Mouse (Mus musculus): ENCODE measurements around the gene Ippk.

Gene Ippk

DNA sequence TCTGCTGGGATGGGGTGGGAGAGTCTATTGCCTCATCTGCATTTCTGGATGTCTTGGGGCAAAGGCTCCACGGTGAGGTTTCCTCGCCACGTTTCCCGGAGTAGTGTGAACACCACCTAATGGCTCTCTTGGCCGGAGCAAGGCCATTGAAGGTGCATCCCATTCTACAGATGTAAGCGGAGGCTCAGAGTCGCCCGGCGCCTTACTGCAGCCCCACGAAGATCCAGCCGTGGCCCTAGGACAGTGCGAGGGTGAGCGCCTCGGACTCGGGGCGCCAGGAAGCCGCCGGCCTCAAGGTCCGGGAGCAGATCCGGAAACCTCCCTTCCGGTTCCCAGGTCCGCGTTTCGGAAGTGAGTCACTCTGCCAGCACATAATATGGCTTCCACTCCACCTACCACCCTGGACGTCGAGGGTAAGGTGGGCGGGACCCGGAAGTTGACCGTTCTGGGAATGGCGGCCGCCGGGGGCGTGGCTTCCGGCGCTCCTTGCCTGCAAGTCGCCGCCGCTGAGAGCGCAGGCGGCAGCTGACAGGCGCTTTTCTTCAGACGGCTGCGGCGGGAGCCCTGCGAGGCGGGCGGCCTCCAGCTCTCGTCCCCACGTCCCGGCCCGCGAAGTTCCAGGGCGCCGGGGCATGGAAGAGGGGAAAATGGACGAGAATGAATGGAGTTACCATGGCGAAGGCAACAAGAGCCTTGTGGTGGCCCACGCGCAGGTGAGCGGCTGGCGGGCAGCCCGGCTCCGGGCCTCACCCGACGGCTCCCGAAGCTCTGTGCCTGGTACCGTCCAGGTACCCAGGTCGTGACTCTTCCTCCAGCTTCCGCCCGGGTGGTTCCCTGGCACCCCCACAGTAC is at the start of gene Ippk:
TSS of gene Ippk (plus strand) at position 496 of the 852 bp plus-strand sequence.
- peak; percentile 96 for DNase-seq (ENCODE audit: low spot score)

DNA sequence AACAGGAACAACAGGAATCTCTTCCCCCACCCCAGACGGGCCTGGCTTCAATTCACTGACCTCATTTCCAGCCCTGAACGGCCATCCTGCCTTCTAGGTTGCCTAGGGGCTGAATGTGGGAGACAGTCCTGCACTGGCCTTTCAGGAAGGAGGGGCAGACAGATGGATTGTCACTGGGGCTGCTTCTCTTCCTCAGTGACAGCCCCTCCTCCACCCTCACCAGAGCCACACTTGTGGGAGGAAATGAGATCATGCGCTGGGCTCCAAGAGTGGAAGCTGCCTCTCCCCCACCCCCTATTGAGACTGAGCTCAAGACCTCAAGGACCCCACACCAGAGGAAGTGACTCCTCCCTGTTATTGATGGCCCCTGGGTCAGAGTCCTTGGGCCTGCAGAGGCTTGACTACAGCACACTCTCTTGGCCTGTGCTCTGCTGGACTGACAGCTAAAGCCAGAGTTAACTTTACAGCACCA is 49.6 kb upstream of the Ippk start:
- DNase-seq (ENCODE audit: low spot score) = no peak

GRCm38 (mm10) chr13:49372370-49373060 is 48.5 kb upstream of the Ippk start:
- no peak for DNase-seq (ENCODE audit: low spot score)

GRCm38 (mm10) chr13:49374304-49374703 is 46.7 kb upstream of the Ippk start:
- DNase-seq (ENCODE audit: low spot score) = no peak

GRCm38 (mm10) chr13:49374730-49375129 is 46.3 kb upstream of the Ippk start:
- no peak for DNase-seq (ENCODE audit: low spot score)

- DNase-seq (ENCODE audit: low spot score) = no peak
Measured at GRCm38 (mm10) chr13:49377608-49378007, 43.4 kb upstream of the Ippk start.

GRCm38 (mm10) chr13:49379301-49379700 is 41.7 kb upstream of the Ippk start:
- DNase-seq (ENCODE audit: low spot score) = no peak

DNA sequence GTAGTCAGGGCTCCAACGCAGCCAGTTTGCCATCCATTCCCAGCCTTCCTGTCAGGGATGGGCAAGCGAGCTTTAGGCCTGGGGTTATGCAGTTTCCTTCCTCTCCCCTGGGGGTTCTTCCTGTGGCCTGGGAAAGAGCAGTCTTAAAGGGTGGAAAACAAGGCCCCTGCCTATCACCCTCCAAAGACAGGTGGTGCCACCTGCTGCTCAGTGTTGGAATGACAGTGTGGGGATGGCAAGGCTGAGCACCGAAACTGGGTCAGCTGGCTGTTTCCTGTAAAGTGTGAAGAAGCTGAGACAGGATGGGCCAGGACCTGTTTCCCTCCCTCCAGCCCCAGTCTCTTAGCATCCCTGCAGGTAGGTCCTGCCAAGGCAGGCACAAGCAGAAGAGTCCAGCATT is 39.8 kb upstream of the Ippk start:
- DNase-seq (ENCODE audit: low spot score) = peak; percentile 67

DNA sequence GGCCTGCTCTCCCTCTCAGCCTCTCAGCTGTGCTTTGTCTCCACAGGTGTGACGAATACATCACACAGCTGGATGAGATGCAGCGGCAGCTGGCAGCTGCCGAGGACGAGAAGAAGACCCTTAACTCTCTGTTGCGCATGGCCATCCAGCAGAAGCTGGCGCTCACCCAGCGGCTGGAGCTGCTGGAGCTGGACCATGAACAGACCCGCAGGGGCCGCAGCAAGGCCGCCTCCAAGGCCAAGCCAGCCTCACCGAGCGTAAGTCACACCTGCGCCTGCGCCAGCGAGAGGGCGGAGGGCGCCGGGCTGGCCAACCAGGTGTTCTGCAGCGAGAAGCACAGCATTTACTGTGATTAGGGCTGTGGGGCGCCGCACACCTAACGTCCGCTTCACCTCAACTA is 38.1 kb upstream of the Ippk start:
- no peak for DNase-seq (ENCODE audit: low spot score)

- no peak for DNase-seq (ENCODE audit: low spot score)
Measured at GRCm38 (mm10) chr13:49384751-49385463, 36.1 kb upstream of the Ippk start.

DNA sequence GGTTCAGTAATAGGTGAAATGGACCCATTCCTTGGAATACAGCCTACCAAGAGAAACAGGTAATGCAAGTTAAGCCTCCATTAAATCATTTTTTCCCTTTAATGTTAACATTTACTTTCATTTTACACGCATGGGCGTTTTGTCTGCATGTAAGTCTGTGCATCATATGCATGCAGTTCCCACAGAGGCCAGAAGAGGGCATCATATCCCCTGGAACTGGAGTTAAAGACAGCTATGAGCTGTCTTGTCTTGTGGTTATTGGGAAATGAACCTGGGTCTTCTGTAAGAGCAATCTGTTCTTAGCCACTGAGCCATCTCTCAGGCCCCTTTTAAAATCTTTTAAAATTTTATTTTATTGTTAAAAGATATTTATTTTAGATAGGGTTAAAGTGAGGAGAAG is 29.7 kb upstream of the Ippk start:
- DNase-seq (ENCODE audit: low spot score) = peak; percentile 33

DNA sequence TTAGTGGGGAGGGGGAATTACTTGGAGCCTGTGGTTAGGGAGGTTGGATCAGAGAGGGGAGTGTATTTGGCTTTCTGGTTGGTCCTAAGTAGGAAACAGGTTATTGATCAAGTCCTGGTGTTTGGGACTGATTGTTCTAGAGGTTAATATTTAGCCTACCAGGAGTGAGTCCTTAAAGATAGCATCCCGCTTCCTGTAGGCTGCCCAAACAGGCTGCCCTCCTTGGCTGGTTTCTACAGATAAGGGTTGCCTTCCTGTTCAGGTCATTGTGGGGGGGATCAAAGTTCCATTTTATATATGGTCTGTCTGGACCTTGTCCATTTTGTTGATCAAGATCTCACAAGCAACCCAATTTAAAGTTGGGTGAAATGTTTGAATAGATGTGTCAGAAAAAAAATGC is 27.5 kb upstream of the Ippk start:
- DNase-seq (ENCODE audit: low spot score) = no peak

GRCm38 (mm10) chr13:49394886-49395447 is 26.1 kb upstream of the Ippk start:
- no peak for DNase-seq (ENCODE audit: low spot score)

DNA sequence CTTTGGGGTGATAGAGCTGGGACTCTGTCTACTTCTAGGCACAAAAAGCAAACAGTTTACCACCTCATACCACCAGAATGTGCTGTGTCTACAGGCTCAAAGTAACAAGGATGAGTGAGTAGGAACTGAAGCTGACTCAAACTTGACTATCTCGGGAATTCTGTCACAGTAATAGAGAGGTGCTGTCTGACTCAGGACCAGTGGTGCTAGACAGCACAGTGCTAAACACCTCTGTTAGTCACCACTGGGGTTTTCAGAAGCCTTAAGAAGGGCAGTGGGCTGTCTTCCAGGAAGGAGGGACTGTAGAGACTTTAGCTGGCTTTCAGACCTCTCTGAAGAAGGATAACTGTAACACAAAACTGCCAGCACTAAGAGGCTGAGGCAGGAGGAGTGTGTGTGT is 24.3 kb upstream of the Ippk start:
- DNase-seq (ENCODE audit: low spot score) = no peak

DNA sequence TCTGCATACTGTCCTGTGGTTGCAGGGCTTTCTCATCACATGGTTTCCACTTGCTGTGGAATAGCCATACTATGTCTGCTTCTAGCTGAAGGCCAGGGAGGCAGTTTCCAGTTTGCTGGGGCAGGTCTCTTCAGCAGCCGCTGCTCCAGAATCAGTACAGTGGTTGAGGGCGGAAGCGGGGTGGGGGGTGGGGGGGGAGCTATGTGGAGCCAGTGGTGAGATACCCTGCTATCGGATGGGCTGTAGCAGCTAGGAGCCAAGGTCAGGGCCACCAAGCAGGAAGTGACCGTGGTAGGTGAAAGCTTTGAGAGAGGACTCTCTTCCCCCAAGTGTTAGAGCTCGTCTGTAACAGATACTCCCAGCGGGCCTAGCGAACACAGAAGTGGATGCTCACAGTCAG is 22.9 kb upstream of the Ippk start:
- DNase-seq (ENCODE audit: low spot score) = no peak

DNA sequence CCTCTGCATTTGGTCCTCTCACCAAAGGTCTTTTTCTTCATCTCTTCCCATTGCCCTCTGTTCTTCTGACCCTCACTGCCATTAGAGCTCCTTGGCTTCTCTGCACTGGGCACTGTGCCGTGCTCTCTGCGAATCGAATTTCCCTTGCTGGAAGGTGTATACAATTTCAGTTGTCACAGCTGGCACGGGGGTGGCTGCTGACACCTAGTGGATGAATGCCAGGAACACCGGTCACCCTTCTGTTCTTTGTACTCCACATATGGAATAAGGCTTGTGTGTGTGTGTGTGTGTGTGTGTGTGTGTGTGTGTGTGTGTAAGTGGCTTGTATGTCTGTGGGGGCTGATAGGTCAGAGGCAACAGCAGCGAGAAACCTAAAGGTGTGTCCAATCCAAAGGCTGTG is 20.9 kb upstream of the Ippk start:
- no peak for DNase-seq (ENCODE audit: low spot score)

- no peak for DNase-seq (ENCODE audit: low spot score)
Measured at GRCm38 (mm10) chr13:49402628-49403027, 18.4 kb upstream of the Ippk start.

DNA sequence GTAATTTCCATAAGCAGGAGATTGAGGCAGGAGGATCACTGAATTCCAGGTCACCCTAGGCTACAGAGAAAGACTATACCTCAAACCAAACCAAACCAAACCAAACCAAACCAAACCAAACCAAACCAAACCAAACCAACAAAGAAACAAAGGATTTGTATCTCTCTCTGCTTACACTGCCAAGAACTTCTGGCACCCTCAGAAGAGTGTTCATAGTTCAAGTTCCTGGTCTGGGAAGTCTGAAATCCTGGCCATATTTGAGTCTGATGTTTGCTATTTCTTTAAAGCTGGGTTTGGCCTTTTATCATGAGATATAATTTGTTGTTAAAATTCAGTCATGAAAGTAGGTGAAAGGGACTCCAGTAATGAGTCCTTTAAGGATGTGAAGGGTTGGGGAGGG is 13.3 kb upstream of the Ippk start:
- DNase-seq (ENCODE audit: low spot score) = no peak

DNA sequence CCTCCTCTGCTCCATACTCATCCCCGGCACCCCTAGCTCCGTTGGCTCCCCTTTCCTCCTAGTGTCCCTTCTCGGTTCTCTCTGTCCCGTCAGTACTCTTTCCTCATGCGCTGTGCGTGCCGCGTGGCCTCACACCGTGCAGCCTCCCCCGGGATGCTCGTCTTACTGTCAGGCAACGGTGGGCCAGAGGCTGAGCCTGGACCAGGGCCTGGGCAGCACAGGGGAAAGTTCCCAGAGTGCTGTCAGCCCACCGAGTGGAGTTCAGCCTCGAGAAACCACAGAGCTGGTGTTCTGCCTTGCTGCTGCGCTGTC is 513 bp downstream of the Ippk start:
- peak; percentile 42 for DNase-seq (ENCODE audit: low spot score)

- peak; percentile 6 for DNase-seq (ENCODE audit: low spot score)
Measured at GRCm38 (mm10) chr13:49421959-49422358, 910 bp downstream of the Ippk start.

DNA sequence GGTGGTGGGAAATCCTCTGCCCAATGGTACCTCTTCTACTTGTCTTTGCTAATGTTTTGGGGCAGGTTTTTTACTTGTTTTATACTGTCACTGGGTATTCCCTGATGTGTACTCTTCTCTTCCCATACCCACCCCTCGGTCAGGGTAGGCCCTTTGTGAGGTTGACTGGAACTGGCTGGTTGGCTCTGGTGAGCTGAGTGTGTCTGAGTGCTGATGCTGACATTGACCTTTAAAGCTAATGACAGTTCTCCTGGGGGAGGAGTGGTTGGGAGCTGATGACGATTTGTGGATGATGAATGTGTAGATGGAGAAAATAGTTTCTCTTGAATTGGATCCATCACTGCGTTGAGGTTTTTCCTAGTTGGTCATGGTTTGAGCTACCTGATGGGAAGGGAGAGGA is 5.7 kb downstream of the Ippk start:
- no peak for DNase-seq (ENCODE audit: low spot score)

GRCm38 (mm10) chr13:49428042-49428675 is 7.1 kb downstream of the Ippk start:
- DNase-seq (ENCODE audit: low spot score) = no peak

All from c-Kit-positive CD71-positive TER-119-positive erythroid progenitor cells, embryonic 14.5 days (primary cell).